Mouse (Mus musculus) urinary bladder, adult 18-20 months (tissue): ENCODE measurements around the gene Ptk7.
A peak's percentile ranks its signal among the peaks of the same experiment; 100 is the strongest.
"Not testable (repeated sequence)": the region's sequence is repeated elsewhere in the genome, so short reads cannot be mapped to it uniquely, and the experiment has no call there.

Experiments used
- DNase-seq, 2 experiments: peaks; one replicate each; pipeline ENCODE4 v3.0.0; 2022; ENCODE audit warnings: low spot score in 2 of 2, mixed read lengths in 2 of 2

Ptk7 gene

DNA sequence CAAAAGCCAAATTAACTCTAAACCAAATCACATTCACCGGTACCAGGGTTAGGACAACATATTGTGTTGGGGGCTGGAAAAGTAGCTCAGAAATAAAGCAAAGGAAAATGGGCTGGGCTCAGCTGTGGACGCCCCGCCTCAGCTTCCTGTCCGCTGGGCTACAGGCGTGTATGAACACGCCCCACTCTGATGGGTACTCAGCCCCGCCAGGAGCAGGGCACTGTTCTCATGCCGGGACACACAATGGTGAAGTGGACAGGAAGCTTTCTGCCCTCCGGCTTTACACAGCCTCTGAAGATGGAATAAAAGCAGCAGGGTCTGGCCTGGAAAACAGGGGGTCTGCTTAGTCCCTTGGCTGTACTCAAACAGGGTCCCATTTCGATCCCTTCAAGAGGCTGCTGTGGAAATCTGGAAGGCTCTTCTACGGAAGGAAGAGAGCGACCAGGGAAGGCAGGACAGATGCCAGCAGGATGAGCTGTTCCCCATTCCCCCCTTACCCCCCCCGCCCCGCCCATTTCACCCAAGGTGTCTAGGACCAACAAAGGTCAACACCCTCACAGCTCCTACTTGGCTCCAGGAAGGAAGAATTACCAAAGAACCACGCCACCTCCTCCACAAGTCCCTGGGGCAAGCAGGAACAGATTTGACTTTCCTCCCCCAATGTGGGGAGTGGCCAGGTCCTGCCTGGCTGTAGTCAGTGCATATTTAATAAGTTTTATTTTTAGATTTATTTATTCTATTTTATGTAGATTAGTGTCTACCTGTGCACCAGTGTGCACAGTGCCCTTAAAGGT, 19.4 kb downstream of the Ptk7 start:
- DNase-seq, result peak in 1 of 2 experiments; percentile 40

DNA sequence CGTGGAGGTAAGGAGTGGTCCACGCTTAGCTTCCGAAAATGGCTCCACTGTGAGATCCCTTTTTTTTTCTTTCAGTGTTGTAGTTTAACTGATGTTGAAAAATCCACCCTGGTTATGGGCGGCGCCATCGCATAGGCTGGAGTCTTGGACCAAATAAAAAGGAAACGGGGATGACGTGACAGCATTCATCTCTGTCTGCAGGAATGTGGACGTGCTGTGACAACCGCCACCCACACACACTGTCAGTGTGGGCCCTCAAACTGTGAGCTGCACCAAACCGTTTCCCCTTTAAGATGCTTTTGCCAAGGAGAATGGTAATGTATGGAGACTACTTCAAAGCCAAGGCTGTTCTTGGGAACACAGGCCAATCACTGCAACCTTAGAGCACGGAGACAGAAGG, 23.3 kb downstream of the Ptk7 start:
- no peak for DNase-seq

DNA sequence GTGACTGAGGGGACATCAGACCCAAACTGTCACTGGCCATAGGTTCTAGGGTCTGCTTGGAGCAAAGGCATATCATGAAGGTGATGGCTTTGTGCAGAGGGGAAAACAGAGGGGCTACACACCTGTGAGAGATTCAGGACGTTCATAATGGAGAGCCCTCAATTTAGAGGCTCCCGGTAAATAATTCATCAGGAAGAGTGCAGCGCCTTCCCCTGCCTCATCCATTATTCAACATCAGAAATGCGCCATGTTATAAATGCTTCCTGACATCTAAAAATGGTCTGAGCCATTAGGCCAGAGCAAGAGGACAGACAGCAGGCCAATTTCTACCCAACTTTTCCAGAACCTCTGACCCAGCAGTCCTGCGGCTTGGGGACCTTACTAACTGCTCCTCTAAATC, 24.2 kb downstream of the Ptk7 start:
- DNase-seq, result no peak

DNA sequence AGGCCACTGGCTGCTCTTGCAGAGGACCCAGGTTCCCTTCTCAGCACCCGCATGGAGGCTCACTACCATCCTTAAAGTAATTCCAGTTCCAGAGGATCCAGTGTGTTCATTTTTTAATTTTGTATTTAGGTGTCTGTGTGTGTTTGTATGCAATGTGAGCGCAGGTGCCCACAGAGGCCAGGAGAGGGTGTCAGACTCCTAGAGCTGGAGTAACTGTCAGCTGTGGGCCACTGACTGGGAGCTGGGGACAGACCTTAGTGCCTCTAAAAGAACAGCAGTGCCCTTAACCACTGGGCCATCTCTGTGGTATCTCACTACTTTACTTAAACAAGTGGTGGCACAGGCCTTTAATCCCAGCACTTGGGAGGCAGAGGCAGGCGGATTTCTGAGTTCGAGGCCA, 26.1 kb downstream of the Ptk7 start:
- DNase-seq, result no peak

DNA sequence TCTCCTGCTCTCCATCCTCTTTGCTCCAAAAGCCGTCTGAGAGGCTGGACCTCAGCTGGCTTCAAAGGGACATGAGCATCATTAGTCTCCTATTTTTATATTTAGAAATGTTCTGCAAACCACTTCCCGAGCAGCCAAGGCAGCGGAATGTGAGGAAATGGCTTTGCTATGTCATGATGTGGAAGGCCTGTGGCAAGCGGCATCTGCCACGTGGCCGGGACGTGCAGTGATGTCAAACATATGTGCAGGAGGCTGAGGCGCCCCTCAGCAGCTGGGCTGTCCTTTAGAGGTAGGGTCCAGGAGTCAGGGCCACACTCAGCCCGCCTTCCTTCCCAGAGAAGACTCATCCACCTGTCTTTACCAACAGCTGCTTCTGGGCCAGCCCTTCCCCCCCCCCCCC, 27.1 kb downstream of the Ptk7 start:
- DNase-seq, result no peak

DNA sequence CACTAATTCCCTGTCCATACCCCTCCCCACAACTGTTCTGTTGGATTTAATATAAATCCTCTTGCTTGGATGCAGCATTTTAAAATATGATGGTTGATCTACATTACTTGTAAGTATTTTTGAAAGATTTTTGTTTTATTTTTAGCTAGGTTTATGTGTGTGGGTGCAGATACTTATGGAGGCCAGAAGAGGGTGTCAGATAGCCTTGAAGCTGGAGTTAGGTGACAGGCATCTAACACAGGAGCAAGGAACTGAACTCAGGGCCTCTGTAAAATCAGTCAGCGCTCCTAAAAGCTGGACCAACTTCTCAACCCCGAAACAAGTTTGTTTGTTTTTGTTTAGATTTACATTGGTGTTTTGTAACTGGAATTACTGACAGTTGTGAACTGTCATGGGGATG, 28.7 kb downstream of the Ptk7 start:
- no peak for DNase-seq

DNA sequence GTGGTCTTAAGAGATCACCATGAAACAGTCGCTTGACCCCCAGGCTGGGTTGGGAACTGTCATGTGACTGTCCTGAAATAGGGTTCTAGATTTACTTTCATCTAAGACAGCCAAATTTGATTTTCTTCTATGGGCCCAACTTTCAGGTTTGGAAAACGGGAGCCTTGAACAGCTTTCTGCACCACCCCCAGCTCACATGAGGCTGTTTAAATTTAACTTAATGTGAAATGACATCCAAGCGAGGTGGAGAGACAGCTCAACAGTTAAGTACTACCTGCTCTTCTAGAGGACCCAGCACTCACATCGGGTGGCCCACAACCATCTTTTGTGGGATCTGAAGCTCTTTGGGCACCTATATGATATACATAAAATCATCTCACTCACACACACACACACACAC, 30.3 kb downstream of the Ptk7 start:
- DNase-seq, result no peak

DNA sequence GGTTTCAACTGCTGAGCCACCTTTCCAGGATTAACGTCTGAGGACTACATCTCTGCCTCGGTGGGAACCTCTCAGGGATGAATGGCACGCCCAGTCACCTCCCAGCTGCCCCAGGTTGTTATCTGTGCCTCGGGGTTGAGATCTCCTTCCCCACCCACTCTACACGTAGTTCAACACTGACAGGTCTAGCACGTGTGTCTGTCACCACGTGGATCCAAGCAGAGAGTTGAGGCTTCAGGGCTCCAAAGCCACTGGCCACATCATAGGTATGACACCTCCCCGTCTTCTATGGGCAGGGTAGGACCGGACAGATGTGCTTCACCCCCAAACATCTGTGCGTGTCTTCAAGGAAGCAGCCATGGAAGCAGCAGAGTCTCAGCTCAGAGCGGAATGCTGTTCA, 31.3 kb downstream of the Ptk7 start:
- no peak for DNase-seq

DNA sequence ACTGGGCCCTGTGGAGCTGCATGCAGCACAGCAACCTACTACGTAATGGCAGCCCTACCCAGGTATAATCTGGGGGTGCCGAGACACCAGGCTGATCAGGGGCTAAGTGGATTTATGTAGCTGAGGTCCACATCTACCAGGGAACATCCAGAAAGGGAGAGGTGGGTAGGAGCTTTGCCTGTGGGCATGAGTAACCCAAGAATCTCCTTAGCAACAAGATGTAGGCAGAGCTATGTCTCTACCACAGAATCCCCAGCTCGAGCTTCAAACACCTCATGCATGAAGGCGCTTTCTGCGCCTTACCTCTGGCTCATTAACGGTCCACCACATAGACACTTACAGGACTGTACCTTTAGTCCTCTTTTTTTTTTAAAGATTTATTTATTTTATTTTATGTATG, 34.0 kb downstream of the Ptk7 start:
- DNase-seq, result no peak

DNA sequence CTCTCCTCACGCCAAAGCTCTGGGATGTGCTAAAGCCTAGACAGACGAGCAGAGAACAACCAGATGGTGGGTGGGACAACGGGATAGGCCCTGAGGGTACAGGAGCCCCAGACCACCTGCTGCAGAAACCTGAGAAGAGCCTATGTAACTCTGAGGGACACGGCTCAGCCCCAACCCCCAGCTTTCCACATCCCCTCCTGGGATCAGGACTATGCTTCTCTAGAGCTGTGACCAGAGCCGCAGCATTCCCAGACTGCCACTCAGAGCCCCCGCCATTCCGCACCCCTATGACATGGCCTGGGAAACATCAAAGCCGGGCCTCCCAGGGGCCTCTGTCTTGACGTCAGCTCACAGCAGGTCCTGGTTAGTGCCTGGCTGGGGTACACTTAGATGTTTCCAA, 34.7 kb downstream of the Ptk7 start:
- DNase-seq, result no peak

DNA sequence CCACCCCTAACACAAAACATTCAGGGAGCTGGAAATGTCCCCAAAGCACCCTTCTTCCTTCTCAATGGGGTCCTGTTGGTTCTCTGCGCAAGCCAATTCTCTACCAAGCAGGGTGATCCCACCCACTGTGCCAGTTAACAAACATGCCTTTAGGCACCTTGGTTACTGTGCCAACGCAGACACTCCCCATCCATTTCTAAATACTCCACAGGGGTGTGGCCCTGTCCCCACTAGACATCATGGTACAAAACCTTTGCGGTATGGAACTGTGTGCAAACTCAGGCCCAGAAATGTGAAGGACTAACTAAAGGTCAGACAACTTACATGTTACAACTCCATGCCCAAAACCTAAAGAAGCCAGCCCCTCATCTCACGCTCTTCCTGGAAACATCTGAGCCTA, 36.2 kb downstream of the Ptk7 start:
- no peak for DNase-seq

DNA sequence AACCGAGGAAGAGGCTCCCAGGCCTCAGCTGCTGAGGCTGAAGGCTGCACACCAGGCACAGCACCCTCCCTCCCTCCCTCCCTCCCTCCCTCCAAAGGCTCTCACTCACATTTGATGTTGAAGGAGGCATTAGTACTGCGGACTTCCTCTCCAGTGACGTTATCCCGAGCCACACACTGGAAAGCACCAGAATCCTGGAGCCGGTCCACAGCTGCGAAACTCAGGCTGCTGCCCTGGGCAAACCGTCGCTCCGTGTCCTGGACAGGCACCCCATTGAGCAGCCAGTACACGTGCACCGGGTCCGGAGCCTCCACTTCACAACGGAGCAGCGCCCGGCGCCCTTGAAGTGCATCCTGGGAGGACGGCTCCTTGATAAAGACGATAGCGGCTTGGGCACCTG, 37.9 kb downstream of the Ptk7 start:
- DNase-seq, result no peak

DNA sequence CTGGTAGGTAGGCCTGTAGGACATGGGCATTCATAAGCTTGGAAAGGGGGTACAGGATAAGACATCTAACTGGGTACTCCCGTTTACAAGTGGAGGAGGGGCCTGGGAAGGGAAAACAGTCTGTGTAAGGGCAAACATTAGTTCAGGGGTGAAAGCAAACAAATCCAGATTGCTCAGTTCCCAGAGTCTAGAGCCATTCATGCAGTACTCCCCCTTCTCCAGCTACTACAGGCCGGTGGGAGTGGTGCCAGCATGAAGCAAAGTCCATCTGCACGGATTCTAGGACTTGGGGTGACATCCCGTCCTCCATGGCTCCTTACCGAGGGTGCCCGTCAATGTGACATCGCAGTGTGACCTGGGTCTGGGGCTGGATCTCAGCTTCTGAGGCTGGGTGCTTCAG, 38.9 kb downstream of the Ptk7 start:
- DNase-seq, result no peak

DNA sequence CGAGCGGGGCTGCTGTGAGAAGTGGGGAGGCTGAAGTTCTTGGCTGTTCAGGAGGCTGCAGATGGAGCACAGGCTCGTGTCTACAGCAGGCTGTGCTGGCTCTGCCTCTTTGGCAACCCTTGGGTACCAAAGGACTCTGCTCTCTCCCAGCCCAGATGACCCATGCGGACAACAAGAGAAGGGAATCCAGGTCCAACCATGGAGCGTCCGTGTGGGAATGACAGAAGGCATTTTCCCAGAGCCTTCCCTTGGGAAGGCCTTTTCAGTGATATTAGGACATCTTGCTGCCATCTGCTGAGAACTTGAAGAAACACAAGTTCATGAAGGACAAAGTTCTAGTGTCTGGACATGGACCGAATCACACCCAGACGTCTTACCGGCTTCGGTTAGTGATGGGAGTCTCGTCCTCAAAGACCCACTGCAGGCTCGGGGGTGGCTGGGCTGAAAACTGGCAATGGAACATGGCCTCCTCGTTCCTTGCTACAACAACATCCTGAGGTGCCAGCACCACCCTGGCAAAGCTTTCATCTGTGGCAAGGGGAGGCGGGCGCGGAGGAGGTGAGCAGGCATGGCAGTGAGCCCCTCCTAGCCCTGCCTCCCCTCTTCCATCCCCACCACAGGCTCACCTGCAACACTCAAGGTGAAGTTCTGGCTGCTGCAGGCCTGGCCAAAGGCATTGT, 39.5 kb downstream of the Ptk7 start:
- DNase-seq, result no peak

DNA sequence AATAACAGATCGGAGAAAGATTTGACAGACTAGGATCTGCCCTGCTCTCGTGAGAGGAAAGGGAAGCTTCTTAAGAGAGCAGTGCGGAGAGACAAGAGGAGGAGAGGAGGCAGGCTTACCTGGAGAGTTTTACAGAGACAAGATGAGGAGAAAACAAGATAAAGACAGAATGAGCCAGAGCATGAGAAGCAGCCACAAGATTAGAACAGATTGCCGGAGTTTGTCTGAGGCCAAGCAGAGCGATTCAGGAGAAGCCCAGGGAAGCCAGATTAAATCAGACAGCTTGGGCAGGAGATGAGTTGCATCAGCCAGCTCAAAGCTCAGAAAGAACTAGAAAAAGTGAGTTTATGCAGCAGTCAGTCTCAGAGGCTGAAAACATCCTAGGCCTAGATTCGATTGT, 40.4 kb downstream of the Ptk7 start:
- no peak for DNase-seq

DNA sequence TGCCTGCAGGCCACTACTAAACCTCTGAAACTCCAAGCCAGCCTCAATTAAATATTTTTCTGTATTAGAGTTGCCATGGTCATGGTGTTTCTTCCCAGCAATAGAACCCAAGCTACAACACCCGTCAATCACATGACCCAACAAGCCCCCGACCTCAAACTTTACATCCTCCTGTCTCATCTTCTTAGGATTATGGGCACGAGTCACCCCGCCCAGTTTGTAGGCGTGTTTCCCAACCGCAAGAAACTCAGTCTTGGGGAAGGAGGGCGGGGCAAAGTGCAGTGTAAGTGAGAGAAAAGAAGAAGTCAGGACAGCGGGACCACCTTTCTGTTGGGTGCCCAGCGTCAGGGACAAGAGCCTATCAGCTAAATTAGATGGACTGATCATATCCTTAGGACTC, 41.1 kb downstream of the Ptk7 start:
- no peak for DNase-seq

DNA sequence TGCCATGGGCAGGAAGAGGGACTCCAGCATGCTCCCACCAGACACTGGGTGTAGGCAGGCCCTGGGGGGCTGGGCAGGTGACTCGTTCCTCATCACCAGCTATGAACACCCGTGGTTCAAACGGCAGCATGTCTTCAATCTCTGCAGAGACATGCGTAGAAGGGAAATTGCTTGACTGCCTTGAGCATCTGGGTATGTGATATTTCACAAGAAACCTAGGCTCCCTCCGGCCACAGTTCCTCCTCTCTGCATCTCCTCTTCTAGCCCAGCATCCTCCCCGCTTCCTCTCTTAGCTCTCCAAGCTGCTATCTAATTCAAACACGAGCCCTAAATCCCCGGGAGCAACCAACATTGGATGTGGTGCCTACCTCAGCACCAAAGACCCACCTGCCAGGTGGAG, 43.0 kb downstream of the Ptk7 start:
- DNase-seq, result no peak

DNA sequence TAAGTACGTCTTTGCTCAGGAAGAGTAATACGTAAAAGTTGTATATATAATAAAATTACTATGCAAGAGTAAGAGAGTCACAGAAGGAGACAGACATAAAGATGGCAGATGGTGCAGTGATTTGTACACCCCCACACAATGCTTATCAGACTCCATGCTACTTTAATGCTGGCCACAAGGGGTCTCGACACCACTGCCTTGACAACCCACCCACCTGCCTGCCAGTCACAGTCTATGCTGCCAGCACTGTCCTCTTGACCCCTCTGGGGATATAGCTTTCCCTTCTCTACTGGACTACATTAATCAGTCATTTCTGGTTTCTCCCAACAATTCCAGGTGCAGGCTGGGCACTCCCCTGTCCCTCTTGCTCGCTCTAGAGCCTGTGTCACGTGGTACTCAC, 50.7 kb downstream of the Ptk7 start:
- no peak for DNase-seq

DNA sequence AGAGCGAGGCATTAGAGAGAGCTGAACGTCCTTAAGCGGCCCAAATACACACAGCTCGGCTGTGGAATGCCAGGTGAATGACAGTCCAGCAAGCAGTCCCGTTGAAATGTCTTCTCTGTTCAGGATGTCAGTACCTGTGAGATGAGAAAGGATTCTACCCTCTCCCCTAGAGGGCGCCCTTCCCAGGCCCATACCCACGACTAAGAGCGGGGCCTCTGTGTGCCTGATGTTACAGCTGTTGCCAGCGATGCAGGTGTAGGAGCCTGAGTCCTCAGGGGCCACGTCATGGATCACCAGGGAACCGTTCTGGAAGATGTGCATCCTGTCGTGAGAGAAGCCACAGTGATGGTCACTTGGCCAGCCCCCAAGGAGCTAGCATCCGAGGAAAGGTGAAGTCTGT, 53.2 kb downstream of the Ptk7 start:
- DNase-seq, result peak in 1 of 2 experiments; percentile 13

DNA sequence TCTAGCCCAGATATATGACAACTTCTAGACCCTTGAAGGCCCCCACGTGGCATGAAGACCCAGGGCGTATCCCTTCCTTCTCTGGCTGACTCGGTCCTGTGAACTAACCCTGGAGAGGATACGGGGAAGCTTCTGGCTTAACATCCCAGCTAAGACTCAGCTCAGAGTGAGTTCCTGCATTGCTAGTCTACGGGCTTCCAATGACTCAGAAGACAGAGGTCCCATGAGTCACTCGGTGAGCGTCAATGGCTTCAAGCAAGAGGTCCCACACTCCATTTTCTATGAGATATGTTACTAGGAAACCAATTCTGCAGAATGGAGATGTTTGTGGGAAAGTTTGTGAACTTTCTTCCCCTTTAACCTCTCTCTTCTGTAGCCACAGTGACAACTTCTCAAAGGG, 54.8 kb downstream of the Ptk7 start:
- DNase-seq, result no peak

DNA sequence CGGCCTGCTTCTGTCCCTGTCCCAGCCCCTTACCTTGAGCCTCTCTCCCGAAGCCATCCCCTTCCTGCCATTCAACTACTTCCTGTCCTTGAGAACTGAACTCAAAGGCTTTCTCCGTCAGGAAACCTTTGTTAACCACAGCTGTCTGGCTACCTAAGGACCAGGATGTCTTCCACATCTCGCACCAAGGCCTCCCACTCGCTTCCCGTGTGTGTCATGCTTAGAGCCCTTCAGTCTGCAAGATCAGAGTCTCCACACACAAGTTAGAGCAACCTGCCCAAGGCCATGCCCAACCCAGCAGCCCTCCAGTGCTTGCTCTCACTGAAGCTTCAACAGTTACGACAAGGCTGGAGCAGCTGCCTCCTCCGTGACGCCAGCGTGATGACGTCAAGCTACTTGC, 58.3 kb downstream of the Ptk7 start:
- no peak for DNase-seq

DNA sequence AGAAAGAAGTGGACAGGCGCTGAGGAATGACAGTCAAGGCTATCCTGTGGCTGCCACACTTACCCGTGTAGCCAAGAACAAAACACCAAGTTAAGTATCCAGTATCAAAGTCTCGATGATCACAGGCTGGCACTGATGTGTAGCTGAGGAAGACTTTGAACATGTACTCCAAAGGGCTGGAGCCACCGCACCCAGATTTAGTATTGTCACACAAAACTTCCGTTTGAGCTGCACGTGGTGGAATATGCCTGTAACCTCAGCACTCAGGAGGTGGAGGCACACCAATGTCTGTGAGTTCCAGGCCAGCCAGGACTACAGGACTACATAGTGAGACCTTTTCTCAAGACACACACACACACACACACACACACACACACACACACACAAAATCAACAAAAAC, 70.2 kb downstream of the Ptk7 start:
- DNase-seq, result no peak

DNA sequence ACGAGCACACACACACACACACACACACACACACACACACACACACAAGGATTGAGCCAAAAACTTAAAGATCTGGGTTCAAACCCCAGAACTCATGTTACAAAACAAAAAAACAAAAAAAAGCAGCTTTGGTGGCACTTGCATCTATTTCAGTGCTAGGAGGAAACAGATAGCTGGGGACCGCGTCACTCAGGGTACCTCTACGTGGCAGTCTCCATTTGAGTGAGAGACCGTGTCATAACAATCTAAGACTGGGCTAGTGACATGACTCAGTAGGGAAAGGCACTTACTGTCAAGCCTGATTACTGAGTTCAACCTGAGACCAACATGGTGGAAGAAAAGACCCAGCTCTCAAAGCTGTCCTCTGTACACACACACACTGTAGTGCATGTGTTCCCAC, 71.2 kb downstream of the Ptk7 start:
- DNase-seq, result no peak

DNA sequence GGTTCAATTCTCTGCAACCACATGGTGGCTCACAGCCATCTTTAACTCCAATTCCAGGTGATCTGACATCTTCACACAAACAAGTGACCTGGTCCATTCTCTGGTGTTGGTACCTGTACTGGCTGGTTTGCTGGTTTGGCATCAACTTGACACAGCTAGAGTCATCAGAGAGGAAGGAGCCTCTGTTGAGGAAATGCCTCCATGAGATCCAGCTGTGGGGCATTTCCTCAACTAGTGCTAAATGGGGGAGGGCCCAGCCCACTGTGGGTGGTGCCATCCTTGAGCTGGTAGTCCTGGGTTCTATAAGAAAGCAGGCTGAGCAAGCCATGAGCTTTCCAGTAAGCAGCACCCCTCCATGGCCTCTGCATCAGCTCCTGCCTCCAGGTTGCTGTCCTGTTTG, 72.0 kb downstream of the Ptk7 start:
- not testable (repeated sequence) for DNase-seq
